Mouse (Mus musculus) liver, adult 2 months (tissue): Measurements from ENCODE around the gene Lcn11.

ENCODE experiments used
- CTCF ChIP-seq: fragments of 200-500 bp; IDR thresholded peaks from 2 replicates; pipeline ENCODE4 v1.5.1; 2011; ENCODE audit warnings: low read depth, low read length, control low read depth
- POLR2A ChIP-seq: fragments of 200-500 bp; IDR thresholded peaks from 2 replicates; pipeline ENCODE4 v1.6.1; 2011; ENCODE audit warnings: low read length, control low read depth; ENCODE audit not compliant: insufficient read depth; ENCODE audit errors: extremely low read depth

GRCm38 (mm10) chr2:25758064-25758625 lies 18.7 kb upstream of the Lcn11 start:
- TF ChIP-seq CTCF: no peak
- no peak for TF ChIP-seq POLR2A
